Mouse (Mus musculus) hindbrain, embryonic 15.5 days (tissue): ENCODE data around the gene Iqcg. TPM values are rescaled to one million over a fixed set of nuclear protein-coding genes. Genes with fewer than 3 reads are reported as not detected.

ENCODE experiments used
- ATAC-seq: fragments of 200-750 bp; cut with Nextera tagmentation; 2 replicates; pipeline ENCODE4 v1.8.0; 2017; ENCODE audit warnings: low read depth, moderate number of reproducible peaks, moderate TSS enrichment; ENCODE audit not compliant: low FRiP score
- H3K27ac ChIP-seq: fragments of 300-500 bp; sonication (generic); replicated peaks from 2 replicates; pipeline ENCODE4 v1.5.1; 2015; ENCODE audit warnings: mild to moderate bottlenecking, inconsistent platforms
- H3K27me3 ChIP-seq: fragments of 300-500 bp; sonication (generic); 2 replicates; pipeline ENCODE4 v1.6.1; 2015; ENCODE audit warnings: control low read depth, inconsistent platforms
- H3K36me3 ChIP-seq: fragments of 300-500 bp; sonication (generic); 2 replicates; pipeline ENCODE4 v1.6.1; 2015; ENCODE audit warnings: control low read depth, inconsistent platforms
- H3K4me1 ChIP-seq: fragments of 300-500 bp; sonication (generic); replicated peaks from 2 replicates; pipeline ENCODE4 v1.6.1; 2015; ENCODE audit warnings: control low read depth, inconsistent platforms
- H3K4me2 ChIP-seq: fragments of 300-500 bp; sonication (generic); 2 replicates; pipeline ENCODE4 v1.6.1; 2015; ENCODE audit warnings: moderate library complexity, mild to moderate bottlenecking, inconsistent platforms
- H3K4me3 ChIP-seq: fragments of 300-500 bp; sonication (generic); 2 replicates; pipeline ENCODE4 v1.5.1; 2015; ENCODE audit warnings: mild to moderate bottlenecking, inconsistent platforms
- H3K9ac ChIP-seq: fragments of 300-500 bp; sonication (generic); 2 replicates; pipeline ENCODE4 v1.6.1; 2015; ENCODE audit warnings: inconsistent platforms
- H3K9me3 ChIP-seq: fragments of 300-500 bp; sonication (generic); 2 replicates; pipeline ENCODE4 v1.6.1; 2016; ENCODE audit warnings: control low read depth, inconsistent platforms
- WGBS: fragments of 180-500 bp; shearing (Covaris S2); methylation state at CpG from one replicate; pipeline ENCODE4 v1.1.7; 2015; 5-methylcytosine and 5-hydroxymethylcytosine counted together
- polyA plus RNA-seq: library from polyadenylated mRNA; unstranded; fragments of >200 nt; fragmentation: Nextera tagmentation; extraction: Ambion mirVana; gene quantifications from 2 replicates; pipeline ENCODE4 v1.2.1, GENCODE M21; 2015

Gene Iqcg
- polyA plus RNA-seq, 1 experiment from 2014 or later = 6.5 TPM

GRCm38 (mm10) chr16:33015396-33015907, 40.6 kb downstream of the Iqcg start:
- Histone ChIP-seq H3K4me1 (no peaks in the 10 kb centered on the region), H3K4me3 (no peak overlapping the region), H3K27me3 (no peaks in the 10 kb centered on the region), H3K9ac (no peak overlapping the region), H3K9me3 (no peaks in the 10 kb centered on the region), H3K36me3 (peaks cover 23% of the 10 kb centered on the region), H3K27ac (no peak overlapping the region), H3K4me2 (no peak overlapping the region)
- WGBS = 93% methylated on average over 3 of the region's 3 CpGs
- no peak for ATAC-seq

- peaks cover 28% of the 10 kb centered on the region for H3K36me3 ChIP-seq
- no peak overlapping the region for H3K9ac ChIP-seq
- H3K4me1 ChIP-seq = no peaks in the 10 kb centered on the region
- H3K9me3 ChIP-seq = no peaks in the 10 kb centered on the region
- no peaks in the 10 kb centered on the region for H3K27me3 ChIP-seq
- ATAC-seq = no peak
- H3K4me2 ChIP-seq = no peak overlapping the region
- 94% methylated on average over 1 of the region's 1 CpGs for WGBS
- no peak overlapping the region for H3K27ac ChIP-seq
- no peak overlapping the region for H3K4me3 ChIP-seq
These were observed 41.1 kb downstream of the Iqcg start for GRCm38 (mm10) chr16:33014921-33015320.

- H3K36me3 ChIP-seq = peaks cover 37% of the 10 kb centered on the region
- ATAC-seq = no peak
- WGBS = 90% methylated on average over 5 of the region's 5 CpGs
- no peak overlapping the region for H3K4me3 ChIP-seq
- H3K4me2 ChIP-seq = no peak overlapping the region
- no peak overlapping the region for H3K9ac ChIP-seq
- H3K9me3 ChIP-seq = no peaks in the 10 kb centered on the region
- no peak overlapping the region for H3K27ac ChIP-seq
- no peaks in the 10 kb centered on the region for H3K27me3 ChIP-seq
- H3K4me1 ChIP-seq = no peaks in the 10 kb centered on the region
These were observed 42.2 kb downstream of the Iqcg start for GRCm38 (mm10) chr16:33013801-33014200.

GRCm38 (mm10) chr16:33010166-33010565, 45.9 kb downstream of the Iqcg start:
- Histone ChIP-seq H3K27ac (no peak overlapping the region), H3K4me2 (no peak overlapping the region), H3K27me3 (no peaks in the 10 kb centered on the region), H3K9ac (no peak overlapping the region), H3K9me3 (no peaks in the 10 kb centered on the region), H3K4me3 (no peak overlapping the region), H3K36me3 (peaks cover 57% of the 10 kb centered on the region), H3K4me1 (no peaks in the 10 kb centered on the region)
- 89% methylated on average over 6 of the region's 6 CpGs for WGBS
- no peak for ATAC-seq

GRCm38 (mm10) chr16:33007436-33007835, 48.6 kb downstream of the Iqcg start:
- Histone ChIP-seq H3K4me2 (no peak overlapping the region), H3K27me3 (no peaks in the 10 kb centered on the region), H3K27ac (no peak overlapping the region), H3K36me3 (peaks cover 49% of the 10 kb centered on the region), H3K4me1 (no peaks in the 10 kb centered on the region), H3K9me3 (no peaks in the 10 kb centered on the region), H3K9ac (no peak overlapping the region), H3K4me3 (no peak overlapping the region)
- WGBS = 69% methylated on average over 7 of the region's 7 CpGs
- no peak for ATAC-seq

GRCm38 (mm10) chr16:33006888-33007287, 49.1 kb downstream of the Iqcg start:
- WGBS = 81% methylated on average over 7 of the region's 7 CpGs
- H3K27ac ChIP-seq = no peak overlapping the region
- no peaks in the 10 kb centered on the region for H3K4me1 ChIP-seq
- H3K9ac ChIP-seq = no peak overlapping the region
- no peak for ATAC-seq
- no peak overlapping the region for H3K4me3 ChIP-seq
- H3K9me3 ChIP-seq = no peaks in the 10 kb centered on the region
- H3K36me3 ChIP-seq = peaks cover 47% of the 10 kb centered on the region
- no peak overlapping the region for H3K4me2 ChIP-seq
- H3K27me3 ChIP-seq = no peaks in the 10 kb centered on the region

GRCm38 (mm10) chr16:33005216-33005615, 50.8 kb downstream of the Iqcg start:
- no peaks in the 10 kb centered on the region for H3K9me3 ChIP-seq
- H3K4me3 ChIP-seq = no peak overlapping the region
- ATAC-seq = no peak
- H3K4me2 ChIP-seq = no peak overlapping the region
- 47% methylated on average over 9 of the region's 9 CpGs for WGBS
- H3K9ac ChIP-seq = no peak overlapping the region
- no peaks in the 10 kb centered on the region for H3K4me1 ChIP-seq
- no peaks in the 10 kb centered on the region for H3K27me3 ChIP-seq
- peaks cover 51% of the 10 kb centered on the region for H3K36me3 ChIP-seq
- H3K27ac ChIP-seq = 0 out of 2 replicates have a peak overlapping the region, but pooled peaks have one; percentile 30

GRCm38 (mm10) chr16:32992158-32992557, 63.9 kb downstream of the Iqcg start:
- ATAC-seq = no peak
- Histone ChIP-seq H3K4me2 (no peak overlapping the region), H3K36me3 (peaks cover 57% of the 10 kb centered on the region), H3K9me3 (no peaks in the 10 kb centered on the region), H3K9ac (no peak overlapping the region), H3K27ac (no peak overlapping the region), H3K4me1 (no peaks in the 10 kb centered on the region), H3K4me3 (no peak overlapping the region), H3K27me3 (no peaks in the 10 kb centered on the region)
- WGBS = 88% methylated on average over 5 of the region's 5 CpGs

GRCm38 (mm10) chr16:32984631-32985030, 71.4 kb downstream of the Iqcg start:
- peaks cover 46% of the 10 kb centered on the region for H3K36me3 ChIP-seq
- no peak overlapping the region for H3K4me3 ChIP-seq
- WGBS = 95% methylated on average over 2 of the region's 2 CpGs
- no peaks in the 10 kb centered on the region for H3K9me3 ChIP-seq
- no peaks in the 10 kb centered on the region for H3K27me3 ChIP-seq
- no peak overlapping the region for H3K9ac ChIP-seq
- ATAC-seq = no peak
- no peak overlapping the region for H3K27ac ChIP-seq
- no peak overlapping the region for H3K4me2 ChIP-seq
- no peaks in the 10 kb centered on the region for H3K4me1 ChIP-seq

GRCm38 (mm10) chr16:32981405-32981804, 74.6 kb downstream of the Iqcg start:
- H3K36me3 ChIP-seq = peaks cover 43% of the 10 kb centered on the region
- H3K9ac ChIP-seq = no peak overlapping the region
- H3K9me3 ChIP-seq = no peaks in the 10 kb centered on the region
- no peak overlapping the region for H3K27ac ChIP-seq
- no peaks in the 10 kb centered on the region for H3K27me3 ChIP-seq
- no peak for ATAC-seq
- no peaks in the 10 kb centered on the region for H3K4me1 ChIP-seq
- no peak overlapping the region for H3K4me3 ChIP-seq
- H3K4me2 ChIP-seq = no peak overlapping the region
- 97% methylated on average over 4 of the region's 4 CpGs for WGBS

GRCm38 (mm10) chr16:32980227-32980626, 75.8 kb downstream of the Iqcg start:
- peaks cover 44% of the 10 kb centered on the region for H3K36me3 ChIP-seq
- H3K4me2 ChIP-seq = no peak overlapping the region
- no peak overlapping the region for H3K27ac ChIP-seq

GRCm38 (mm10) chr16:32973047-32973446, 83.0 kb downstream of the Iqcg start:
- no peak overlapping the region for H3K4me3 ChIP-seq
- H3K9me3 ChIP-seq = no peaks in the 10 kb centered on the region
- ATAC-seq = no peak
- peaks cover 24% of the 10 kb centered on the region for H3K36me3 ChIP-seq
- no peak overlapping the region for H3K4me2 ChIP-seq
- WGBS = 78% methylated on average over 2 of the region's 2 CpGs
- no peak overlapping the region for H3K9ac ChIP-seq
- H3K4me1 ChIP-seq = no peaks in the 10 kb centered on the region
- no peaks in the 10 kb centered on the region for H3K27me3 ChIP-seq
- H3K27ac ChIP-seq = no peak overlapping the region

More at GRCm38 (mm10) chr16:32980227-32980626, 75.8 kb downstream of the Iqcg start:
- H3K27me3 ChIP-seq = no peaks in the 10 kb centered on the region
- WGBS = 80% methylated on average over 1 of the region's 1 CpGs
- H3K4me3 ChIP-seq = no peak overlapping the region
- no peak overlapping the region for H3K9ac ChIP-seq
- ATAC-seq = no peak
- H3K4me1 ChIP-seq = no peaks in the 10 kb centered on the region
- no peaks in the 10 kb centered on the region for H3K9me3 ChIP-seq

GRCm38 (mm10) chr16:32972535-32972934, 83.5 kb downstream of the Iqcg start:
- Histone ChIP-seq H3K27ac (no peak overlapping the region), H3K27me3 (no peaks in the 10 kb centered on the region), H3K9ac (no peak overlapping the region), H3K4me1 (no peaks in the 10 kb centered on the region), H3K9me3 (no peaks in the 10 kb centered on the region), H3K4me2 (no peak overlapping the region), H3K36me3 (peaks cover 23% of the 10 kb centered on the region), H3K4me3 (no peak overlapping the region)
- 81% methylated on average over 5 of the region's 5 CpGs for WGBS
- ATAC-seq = no peak
